14 mouse cellular contexts compared by ENCODE assay signal in genomic region chr2:165817437-165817836, GRCm38 (mm10).
DNase-seq lines count a peak whose midpoint lies in the region; ATAC-seq lines count a peak whose summit lies in the region.
"Had no signal": no experiment of that assay in that cellular context is flagged by ENCODE, and none has a peak within 500 bp of the region (broad histone marks: within the 10 kb centered on the region; RNA-seq: fewer than 3 reads in every experiment).

No protein-coding gene starts in this region.

- H3K9me3 ChIP-seq in hindbrain, embryonic 12.5 days (replicated peaks), result no peaks in the 10 kb centered on the region
- no peaks in the 10 kb centered on the region for H3K9me3 ChIP-seq in hindbrain, embryonic 11.5 days (ENCODE audit: control insufficient read depth, low read length)
- H3K9me3 ChIP-seq in heart, embryonic 14.5 days (ENCODE audit: control insufficient read depth, low read length), result no peaks in the 10 kb centered on the region
- H3K9me3 ChIP-seq in neural tube, embryonic 14.5 days (ENCODE audit: control insufficient read depth, low read length), result no peaks in the 10 kb centered on the region
- H3K9me3 ChIP-seq: liver, embryonic 13.5 days; stomach, embryonic 15.5 days had no signal

- ATAC-seq in hindbrain, embryonic 12.5 days (ENCODE audit: low FRiP score), result no peak
- no peak for ATAC-seq in hindbrain, embryonic 11.5 days (ENCODE audit: low FRiP score)
- ATAC-seq in heart, embryonic 14.5 days (ENCODE audit: insufficient number of reproducible peaks, insufficient read depth, low FRiP score, low read depth), result no peak
- no peak for ATAC-seq in neural tube, embryonic 14.5 days (ENCODE audit: low read depth)
- ATAC-seq in monocyte, adult 5-6 weeks (replicated peaks; ENCODE audit: insufficient number of reproducible peaks, low FRiP score, low TSS enrichment, poor library complexity, severe bottlenecking), result no peak
- ATAC-seq: inflammation-experienced regulatory T-cells, adult 6 months had no signal

- no peak overlapping the region for H3K4me2 ChIP-seq in hindbrain, embryonic 12.5 days (replicated peaks)
- H3K4me2 ChIP-seq in hindbrain, embryonic 11.5 days (replicated peaks; ENCODE audit: low read depth, low read length), result no peak overlapping the region
- no peak overlapping the region for H3K4me2 ChIP-seq in heart, embryonic 14.5 days (ENCODE audit: low read length)
- no peak overlapping the region for H3K4me2 ChIP-seq in neural tube, embryonic 14.5 days (ENCODE audit: low read depth, low read length)
- H3K4me2 ChIP-seq: liver, embryonic 13.5 days; stomach, embryonic 15.5 days had no signal

- WGBS in hindbrain, embryonic 12.5 days, result 92% methylated on average over 10 of the region's 10 CpGs
- WGBS in hindbrain, embryonic 11.5 days, result 95% methylated on average over 10 of the region's 10 CpGs
- WGBS in heart, embryonic 14.5 days, result 56% methylated on average over 10 of the region's 10 CpGs
- 88% methylated on average over 10 of the region's 10 CpGs for WGBS in neural tube, embryonic 14.5 days

- H3K9ac ChIP-seq in hindbrain, embryonic 12.5 days, result no peak overlapping the region
- H3K9ac ChIP-seq in hindbrain, embryonic 11.5 days (ENCODE audit: low read depth, low read length), result no peak overlapping the region
- H3K9ac ChIP-seq in heart, embryonic 14.5 days (ENCODE audit: low read length), result peak overlapping the region; percentile 41
- H3K9ac ChIP-seq in neural tube, embryonic 14.5 days (replicated peaks; ENCODE audit: low read depth, low read length), result 0 out of 2 replicates have a peak overlapping the region, but pooled peaks have one; percentile 21
- H3K9ac ChIP-seq: liver, embryonic 13.5 days; stomach, embryonic 15.5 days had no signal

- DNase-seq in hindbrain, embryonic 11.5 days (ENCODE audit: low spot score), result no peak
- DNase-seq in brain, adult 2 months (ENCODE audit: low read depth, low spot score), result peak; percentile 81
- no peak for DNase-seq in spleen, postnatal 14 days (ENCODE audit: low spot score in 2 of 2)
- DNase-seq: adrenal gland, adult 8-10 months; cerebellum, postnatal 25 days; kidney, postnatal 36 days; liver, embryonic 13.5 days; thymus, postnatal 36 days had no signal

- peak overlapping the region; percentile 17; the same call in 1 of the 2 replicates for H3K27ac ChIP-seq in hindbrain, embryonic 12.5 days
- no peak overlapping the region for H3K27ac ChIP-seq in hindbrain, embryonic 11.5 days (ENCODE audit: low read depth, low read length)
- peak overlapping the region; percentile 90 to 92 for H3K27ac ChIP-seq in heart, embryonic 14.5 days (replicated peaks in 1 of 2; ENCODE audit: control insufficient read depth in 1 of 2, insufficient read depth in 1 of 2, low read depth in 2 of 2, low read length in 2 of 2)
- H3K27ac ChIP-seq in neural tube, embryonic 14.5 days (ENCODE audit: low read depth, low read length), result 0 out of 2 replicates have a peak overlapping the region, but pooled peaks have one; percentile 44
- H3K27ac ChIP-seq: liver, embryonic 13.5 days; stomach, embryonic 15.5 days had no signal

- H3K4me3 ChIP-seq in hindbrain, embryonic 12.5 days, result no peak overlapping the region
- H3K4me3 ChIP-seq in hindbrain, embryonic 11.5 days (ENCODE audit: low read depth, low read length), result no peak overlapping the region
- no peak overlapping the region for H3K4me3 ChIP-seq in heart, embryonic 14.5 days (ENCODE audit: control insufficient read depth in 1 of 2, insufficient read depth in 1 of 2, low read depth in 1 of 2, low read length in 2 of 2)
- H3K4me3 ChIP-seq in neural tube, embryonic 14.5 days (ENCODE audit: low read depth, low read length), result no peak overlapping the region
- H3K4me3 ChIP-seq: liver, embryonic 13.5 days; stomach, embryonic 15.5 days had no signal

- peaks cover 74% of the 10 kb centered on the region for H3K36me3 ChIP-seq in hindbrain, embryonic 12.5 days
- H3K36me3 ChIP-seq in hindbrain, embryonic 11.5 days (ENCODE audit: control insufficient read depth, insufficient read depth, low read length), result peaks cover 6% of the 10 kb centered on the region; the same call in 1 of the 2 replicates
- peaks cover 89% of the 10 kb centered on the region for H3K36me3 ChIP-seq in heart, embryonic 14.5 days (ENCODE audit: control insufficient read depth, insufficient read depth, low read length)
- peaks cover 40% of the 10 kb centered on the region for H3K36me3 ChIP-seq in neural tube, embryonic 14.5 days (ENCODE audit: control insufficient read depth, insufficient read depth, low read length)

- H3K27me3 ChIP-seq in hindbrain, embryonic 12.5 days, result no peaks in the 10 kb centered on the region
- H3K27me3 ChIP-seq in hindbrain, embryonic 11.5 days (ENCODE audit: control insufficient read depth, insufficient read depth, low read length), result no peaks in the 10 kb centered on the region
- H3K27me3 ChIP-seq in heart, embryonic 14.5 days (ENCODE audit: control insufficient read depth, insufficient read depth, low read length), result no peaks in the 10 kb centered on the region
- H3K27me3 ChIP-seq in neural tube, embryonic 14.5 days (ENCODE audit: control insufficient read depth, insufficient read depth, low read length), result no peaks in the 10 kb centered on the region
- H3K27me3 ChIP-seq: liver, embryonic 13.5 days; stomach, embryonic 15.5 days had no signal

- H3K4me1 ChIP-seq in hindbrain, embryonic 12.5 days, result peaks cover 23% of the 10 kb centered on the region
- H3K4me1 ChIP-seq in hindbrain, embryonic 11.5 days (replicated peaks; ENCODE audit: control insufficient read depth, insufficient read depth, low read length), result no peaks in the 10 kb centered on the region
- H3K4me1 ChIP-seq in heart, embryonic 14.5 days (ENCODE audit: control insufficient read depth in 2 of 2, insufficient read depth in 2 of 2, low read length in 2 of 2), result peaks cover 31 to 40% of the 10 kb centered on the region in 2 experiments
- H3K4me1 ChIP-seq in neural tube, embryonic 14.5 days (ENCODE audit: control insufficient read depth, insufficient read depth, low read length), result peaks cover 8% of the 10 kb centered on the region; the same call in 1 of the 2 replicates
- H3K4me1 ChIP-seq: liver, embryonic 13.5 days had no signal

Comparison
In these comparisons a context has a peak if more than half of its experiments do, and no peak if none do; other contexts are left out.
1. H3K9ac ChIP-seq: peak in heart, embryonic 14.5 days (single experiment) and neural tube, embryonic 14.5 days (single experiment); none in hindbrain, embryonic 12.5 days (single experiment) and hindbrain, embryonic 11.5 days (single experiment).